Mouse (Mus musculus) heart, embryonic 14.5 days (tissue): ENCODE measurements at regions not wholly inside any gene's neighbourhood (a gene's known extent, or its start where the extent isn't known, plus 50 kb on each side); places are given as distances from the start of the nearest gene placed in this dataset.

Experiments
- ATAC-seq: fragments of 200-750 bp; cut with Nextera tagmentation; 2 replicates; pipeline ENCODE4 v1.8.0; 2017; ENCODE audit warnings: low read depth, moderate TSS enrichment; ENCODE audit not compliant: insufficient number of reproducible peaks, insufficient read depth, low FRiP score
- H3K27ac ChIP-seq, 2 experiments: fragments of 200-500 bp in 1 of 2; fragments of 300-500 bp in 1 of 2; sonication (generic) in 1 of 2; replicated peaks in 1 of 2; 2 replicates each; pipeline ENCODE4 v1.5.1; 2012 to 2014; ENCODE audit warnings: low read depth in 2 of 2, low read length in 2 of 2, control low read depth in 1 of 2, mild to moderate bottlenecking in 1 of 2, mixed read lengths in 1 of 2; ENCODE audit not compliant: control insufficient read depth in 1 of 2, insufficient read depth in 1 of 2
- H3K27me3 ChIP-seq: fragments of 300-500 bp; sonication (generic); 2 replicates; pipeline ENCODE4 v1.6.1; 2014; ENCODE audit warnings: mild to moderate bottlenecking, low read length, control low read depth; ENCODE audit not compliant: control insufficient read depth, insufficient read depth
- H3K36me3 ChIP-seq: fragments of 300-500 bp; sonication (generic); 2 replicates; pipeline ENCODE4 v1.6.1; 2014; ENCODE audit warnings: mild to moderate bottlenecking, control low read depth, low read length, mixed read lengths; ENCODE audit not compliant: control insufficient read depth, insufficient read depth
- H3K4me1 ChIP-seq, 2 experiments: fragments of 200-500 bp in 1 of 2; fragments of 300-500 bp in 1 of 2; sonication (generic) in 1 of 2; 2 replicates each; pipeline ENCODE4 v1.6.1; 2012 to 2014; ENCODE audit warnings: low read length in 2 of 2, control low read depth in 1 of 2, mixed read lengths in 1 of 2; ENCODE audit not compliant: control insufficient read depth in 2 of 2, insufficient read depth in 2 of 2
- H3K4me2 ChIP-seq: fragments of 300-500 bp; sonication (generic); 2 replicates; pipeline ENCODE4 v1.6.1; 2014; ENCODE audit warnings: mild to moderate bottlenecking, low read length
- H3K4me3 ChIP-seq, 2 experiments: fragments of 200-500 bp in 1 of 2; fragments of 300-500 bp in 1 of 2; sonication (generic) in 1 of 2; 2 replicates each; pipeline ENCODE4 v1.5.1; 2012 to 2014; ENCODE audit warnings: low read length in 2 of 2, mild to moderate bottlenecking in 2 of 2, control low read depth in 1 of 2, low read depth in 1 of 2, moderate library complexity in 1 of 2; ENCODE audit not compliant: control insufficient read depth in 1 of 2, insufficient read depth in 1 of 2
- H3K9ac ChIP-seq: fragments of 300-500 bp; sonication (generic); 2 replicates; pipeline ENCODE4 v1.6.1; 2014; ENCODE audit warnings: mild to moderate bottlenecking, low read length
- H3K9me3 ChIP-seq: fragments of 300-500 bp; sonication (generic); 2 replicates; pipeline ENCODE4 v1.6.1; 2016; ENCODE audit warnings: low read length, control low read depth; ENCODE audit not compliant: control insufficient read depth
- WGBS: fragments of 180-500 bp; shearing (Covaris S2); extraction: QIAGEN DNeasy Blood & Tissue Kit; methylation state at CpG from one replicate; pipeline ENCODE4 v1.1.7; 2014; 5-methylcytosine and 5-hydroxymethylcytosine counted together

DNA sequence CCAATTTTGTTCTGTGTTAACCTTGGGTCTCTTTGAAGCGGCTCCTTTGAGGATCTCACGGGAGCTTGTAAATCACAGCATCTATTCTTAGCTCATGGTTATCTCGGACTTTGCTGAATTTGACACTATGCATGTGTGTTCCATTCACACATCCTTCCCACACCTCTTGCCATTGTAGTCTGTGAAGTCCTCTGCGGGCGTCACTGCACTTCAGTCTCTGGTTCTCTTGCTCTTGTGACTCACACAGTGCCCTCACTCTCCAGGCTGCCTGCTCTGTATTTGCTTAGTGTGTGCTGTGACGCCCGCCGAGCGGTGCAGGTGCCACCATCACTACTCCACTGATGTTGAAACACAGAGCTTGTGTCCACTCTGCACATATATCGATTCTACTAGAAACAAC is 1271.2 kb downstream of the Synb start:
- Histone ChIP-seq H3K9me3 (no peaks in the 10 kb centered on the region), H3K4me1 (0 out of 4 replicates have a peak, but pooled peaks cover 0 to 5% of the 10 kb centered on the region in 2 experiments), H3K27me3 (no peaks in the 10 kb centered on the region), H3K4me3 (no peak overlapping the region), H3K9ac (0 out of 2 replicates have a peak overlapping the region, but pooled peaks have one; percentile 4), H3K36me3 (no peaks in the 10 kb centered on the region), H3K4me2 (no peak overlapping the region), H3K27ac (0 out of 4 replicates have a peak overlapping the region, but pooled peaks of 1 of the 2 experiments have one; percentile 24)
- ATAC-seq = peak; percentile 56
- WGBS = 41% methylated on average over 10 of the region's 10 CpGs

DNA sequence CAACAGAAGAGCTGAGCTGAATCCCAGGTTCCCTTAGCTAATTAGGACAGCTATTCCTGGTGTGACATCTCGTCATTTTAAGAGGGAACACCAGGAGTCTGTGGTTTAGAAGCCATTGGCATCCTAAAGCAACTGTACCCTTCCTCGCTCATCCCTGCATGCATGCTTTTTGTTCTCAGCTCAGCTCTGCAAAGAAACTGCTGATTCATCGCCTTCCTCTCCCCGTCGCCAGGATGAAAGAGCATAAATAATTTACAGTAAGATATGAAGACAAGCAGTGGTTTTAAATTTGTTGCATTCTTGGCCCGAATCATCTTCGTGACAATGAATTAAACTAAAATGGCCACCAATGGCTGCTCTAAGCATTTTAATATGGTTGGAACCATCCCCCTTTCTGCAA is 1272.9 kb downstream of the Synb start:
- Histone ChIP-seq H3K4me1 (0 out of 4 replicates have a peak, but pooled peaks cover 0 to 5% of the 10 kb centered on the region in 2 experiments), H3K4me3 (no peak overlapping the region), H3K27me3 (no peaks in the 10 kb centered on the region), H3K9ac (no peak overlapping the region), H3K27ac (no peak overlapping the region), H3K4me2 (no peak overlapping the region), H3K9me3 (no peaks in the 10 kb centered on the region), H3K36me3 (no peaks in the 10 kb centered on the region)
- ATAC-seq = no peak
- WGBS = 78% methylated on average over 7 of the region's 7 CpGs

DNA sequence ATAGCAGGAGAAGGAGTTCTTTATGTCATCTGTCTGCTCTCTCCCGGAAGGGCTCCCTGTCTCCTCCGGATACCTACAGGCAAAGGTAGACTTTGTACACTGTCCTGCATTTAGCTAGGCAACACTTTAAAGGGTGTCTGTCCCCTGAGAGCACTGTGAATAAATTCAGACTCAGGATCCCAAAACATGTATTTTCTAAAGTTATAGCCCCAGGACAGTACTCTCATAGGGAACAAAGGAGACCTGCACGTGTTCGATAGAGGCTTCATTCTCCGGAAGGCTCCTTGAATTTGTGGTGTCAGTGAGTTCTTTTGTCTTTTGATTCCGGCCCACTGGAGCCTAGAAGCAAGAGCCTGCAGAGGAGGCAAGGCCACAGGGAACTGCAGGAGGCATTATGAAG is 1273.3 kb downstream of the Synb start:
- Histone ChIP-seq H3K27ac (no peak overlapping the region), H3K9ac (no peak overlapping the region), H3K4me1 (0 out of 4 replicates have a peak, but pooled peaks cover 0 to 5% of the 10 kb centered on the region in 2 experiments), H3K4me3 (no peak overlapping the region), H3K36me3 (no peaks in the 10 kb centered on the region), H3K9me3 (no peaks in the 10 kb centered on the region), H3K27me3 (no peaks in the 10 kb centered on the region), H3K4me2 (no peak overlapping the region)
- no peak for ATAC-seq
- WGBS = 76% methylated on average over 6 of the region's 6 CpGs

DNA sequence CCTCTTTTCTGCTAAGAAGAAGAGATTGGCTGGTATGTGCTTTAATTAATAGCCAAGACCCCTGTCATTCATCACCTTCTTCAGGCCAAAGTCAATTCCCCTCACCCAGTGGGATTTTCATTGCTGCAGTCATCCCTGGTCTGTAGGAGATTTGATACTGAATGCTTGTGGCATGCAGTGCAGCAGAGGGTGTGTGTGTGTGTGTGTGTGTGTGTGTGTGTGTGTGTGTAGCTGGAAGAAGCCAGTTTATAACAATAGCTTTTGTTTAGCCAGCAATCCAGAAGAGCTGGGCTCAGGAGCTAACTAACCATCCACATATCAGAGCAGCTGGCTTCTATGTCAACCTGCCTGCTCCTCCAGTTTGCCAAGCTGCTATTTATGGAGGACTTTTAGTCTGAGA is 1275.4 kb downstream of the Synb start:
- no peak overlapping the region for H3K4me2 ChIP-seq
- 0 out of 4 replicates have a peak, but pooled peaks cover 0 to 5% of the 10 kb centered on the region in 2 experiments for H3K4me1 ChIP-seq
- no peaks in the 10 kb centered on the region for H3K9me3 ChIP-seq
- H3K36me3 ChIP-seq = no peaks in the 10 kb centered on the region
- no peak overlapping the region for H3K27ac ChIP-seq
- no peak for ATAC-seq
- H3K27me3 ChIP-seq = no peaks in the 10 kb centered on the region
- H3K4me3 ChIP-seq = no peak overlapping the region
- no peak overlapping the region for H3K9ac ChIP-seq

DNA sequence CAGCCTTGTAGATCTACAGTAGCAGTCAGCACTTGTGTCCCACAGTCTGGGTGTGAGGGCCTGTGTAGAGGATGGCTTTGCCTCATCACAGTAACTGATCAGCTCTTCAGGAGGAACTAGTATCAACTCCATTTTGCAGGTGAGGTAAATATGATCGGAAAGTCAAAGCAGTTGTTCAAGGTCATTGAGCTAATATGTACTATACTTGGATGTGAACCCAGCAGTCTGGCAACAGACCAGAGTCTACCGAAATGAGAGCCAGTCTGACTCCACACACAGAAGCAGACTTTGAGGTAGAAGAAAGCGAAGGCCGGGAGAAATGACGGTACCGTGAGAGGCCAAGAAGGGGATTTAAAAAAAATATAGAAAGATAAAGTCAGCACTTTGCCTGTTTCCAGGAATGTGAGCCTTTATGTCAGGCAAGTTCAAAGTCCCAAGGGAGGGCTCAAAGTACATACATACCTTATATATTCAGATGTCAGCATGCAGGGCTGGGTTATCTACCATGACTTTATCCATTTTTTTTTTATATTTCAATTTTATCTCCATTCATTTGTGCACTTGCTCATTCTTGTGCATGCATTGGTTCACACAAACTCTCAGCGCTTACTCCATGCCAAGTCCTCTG is 1297.2 kb downstream of the Synb start:
- Histone ChIP-seq H3K27ac (no peak overlapping the region), H3K4me1 (no peaks in the 10 kb centered on the region), H3K4me2 (no peak overlapping the region), H3K4me3 (no peak overlapping the region), H3K36me3 (no peaks in the 10 kb centered on the region), H3K9me3 (peaks cover under 1% of the 10 kb centered on the region; the same call in 1 of the 2 replicates), H3K27me3 (no peaks in the 10 kb centered on the region), H3K9ac (no peak overlapping the region)
- no peak for ATAC-seq
- 79% methylated on average over 7 of the region's 7 CpGs for WGBS

DNA sequence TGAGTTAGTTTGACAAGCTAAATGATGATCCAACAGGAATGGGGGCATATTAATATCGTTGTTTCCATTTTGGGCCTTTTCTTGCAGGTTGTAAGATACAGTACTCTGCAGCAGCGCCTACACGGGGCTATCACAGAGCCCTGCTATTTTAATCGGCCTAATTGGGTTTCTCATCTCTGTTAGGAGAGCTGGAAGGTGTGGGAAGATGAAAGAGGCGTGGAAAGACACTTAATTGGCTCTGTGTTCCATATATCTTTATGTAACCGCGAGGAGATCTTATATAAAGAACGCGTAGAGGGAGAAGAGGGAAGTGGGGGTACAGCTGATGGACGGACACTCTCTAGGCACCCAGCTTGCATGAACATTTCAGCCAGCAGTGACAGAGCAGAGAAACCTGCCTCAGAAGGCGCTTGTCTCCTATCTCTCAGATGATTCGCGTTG is 1300.5 kb downstream of the Synb start:
- H3K4me2 ChIP-seq = peak overlapping the region; percentile 26; the same call in 1 of the 2 replicates
- no peak overlapping the region for H3K9ac ChIP-seq
- no peaks in the 10 kb centered on the region for H3K9me3 ChIP-seq
- H3K4me3 ChIP-seq = no peak overlapping the region
- no peaks in the 10 kb centered on the region for H3K27me3 ChIP-seq
- H3K36me3 ChIP-seq = no peaks in the 10 kb centered on the region
- no peak overlapping the region for H3K27ac ChIP-seq
- WGBS = 57% methylated on average over 13 of the region's 13 CpGs
- H3K4me1 ChIP-seq = no peaks in the 10 kb centered on the region
- ATAC-seq = no peak

DNA sequence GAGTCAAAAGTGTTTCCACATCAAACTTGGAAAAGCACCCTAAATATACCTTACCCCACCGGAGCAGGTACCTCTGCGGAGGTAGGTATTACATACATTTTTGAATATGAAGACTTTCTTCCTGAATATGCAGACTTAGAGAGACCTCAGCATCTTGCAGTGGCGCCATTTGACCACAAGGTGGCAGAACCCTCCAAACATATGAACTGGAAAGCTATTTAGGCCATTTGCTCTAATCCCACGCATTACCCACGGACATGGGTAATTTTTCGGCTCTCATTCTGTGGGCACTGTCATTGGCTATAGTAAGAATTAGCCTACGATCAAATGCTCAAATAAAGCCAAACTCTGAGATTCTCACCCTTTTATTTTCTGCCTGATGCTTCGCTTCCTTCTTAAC is 1301.0 kb downstream of the Synb start:
- WGBS = 17% methylated on average over 8 of the region's 8 CpGs
- H3K9me3 ChIP-seq = no peaks in the 10 kb centered on the region
- no peak overlapping the region for H3K9ac ChIP-seq
- ATAC-seq = no peak
- H3K27me3 ChIP-seq = no peaks in the 10 kb centered on the region
- no peak overlapping the region for H3K27ac ChIP-seq
- H3K36me3 ChIP-seq = no peaks in the 10 kb centered on the region
- H3K4me3 ChIP-seq = no peak overlapping the region
- H3K4me2 ChIP-seq = peak overlapping the region; percentile 26; the same call in 1 of the 2 replicates
- no peaks in the 10 kb centered on the region for H3K4me1 ChIP-seq

DNA sequence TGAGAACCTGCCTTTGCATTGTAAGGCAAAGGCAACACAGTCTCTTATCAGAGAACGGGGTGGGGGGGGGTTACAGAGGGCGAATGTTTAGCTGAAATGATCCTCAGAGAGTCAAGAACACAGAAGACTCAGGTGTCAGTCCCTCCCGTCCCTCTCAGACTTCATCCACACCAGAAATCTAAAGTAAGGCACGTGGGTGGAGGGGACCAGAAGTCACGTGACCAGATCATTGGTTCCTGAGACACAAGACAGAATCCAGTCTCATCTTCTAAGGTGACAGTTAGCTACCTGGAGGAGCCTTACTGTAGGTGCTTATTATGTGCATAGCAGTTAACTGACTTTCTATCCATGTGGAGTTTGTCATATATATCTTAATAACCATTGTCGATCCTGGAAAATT is 1302.0 kb downstream of the Synb start:
- Histone ChIP-seq H3K4me2 (no peak overlapping the region), H3K27ac (no peak overlapping the region), H3K9me3 (no peaks in the 10 kb centered on the region), H3K9ac (no peak overlapping the region), H3K27me3 (no peaks in the 10 kb centered on the region), H3K36me3 (no peaks in the 10 kb centered on the region), H3K4me3 (no peak overlapping the region), H3K4me1 (no peaks in the 10 kb centered on the region)
- WGBS = 51% methylated on average over 6 of the region's 6 CpGs
- no peak for ATAC-seq
